Mouse (Mus musculus): Measurements from ENCODE around the gene Dglucy.

GRCm38 (mm10) chr12:100867097-100867496 lies 88.2 kb downstream of the Dglucy start:
- no peak for TF ChIP-seq CTCF (IDR thresholded peaks at IDR 0.05; ENCODE audit: insufficient read depth, low read length)
- TF ChIP-seq POLR2A (IDR thresholded peaks at IDR 0.05; ENCODE audit: borderline replicate concordance, extremely low read depth, low read depth, low read length), result no peak

All from lung, adult 2 months (tissue).